Mouse (Mus musculus) kidney, adult 8-10 months (tissue): ENCODE data around the gene Lrg1.
A peak's percentile ranks its signal among the peaks of the same experiment; 100 is the strongest.

Experiments
- DNase-seq, 2 experiments: peaks; one replicate each; pipeline ENCODE4 v3.0.0; 2022

Gene Lrg1

DNA sequence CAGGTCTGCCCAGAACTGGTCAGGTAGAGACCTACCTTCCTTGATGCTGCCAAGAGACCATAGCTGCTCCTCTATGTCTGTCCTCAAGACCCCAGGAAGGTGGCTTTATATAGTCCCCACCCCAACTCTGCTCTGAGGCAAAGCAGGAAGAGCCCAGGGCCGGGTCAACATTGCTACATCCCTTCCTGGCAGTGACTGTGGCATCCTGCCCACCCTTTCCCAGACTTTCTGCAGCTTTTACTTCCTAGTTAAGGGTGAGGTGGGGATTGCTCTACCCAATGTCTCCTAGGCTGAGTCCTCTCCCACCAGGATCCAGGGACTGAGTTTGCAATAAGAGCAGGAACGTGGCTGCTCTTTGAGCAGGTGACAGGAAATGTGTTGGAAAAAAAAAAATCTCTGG, at the start of gene Lrg1:
Gene Lrg1 (minus strand): TSS at position 176 of the 400 bp plus-strand sequence.
- DNase-seq, result no peak

DNA sequence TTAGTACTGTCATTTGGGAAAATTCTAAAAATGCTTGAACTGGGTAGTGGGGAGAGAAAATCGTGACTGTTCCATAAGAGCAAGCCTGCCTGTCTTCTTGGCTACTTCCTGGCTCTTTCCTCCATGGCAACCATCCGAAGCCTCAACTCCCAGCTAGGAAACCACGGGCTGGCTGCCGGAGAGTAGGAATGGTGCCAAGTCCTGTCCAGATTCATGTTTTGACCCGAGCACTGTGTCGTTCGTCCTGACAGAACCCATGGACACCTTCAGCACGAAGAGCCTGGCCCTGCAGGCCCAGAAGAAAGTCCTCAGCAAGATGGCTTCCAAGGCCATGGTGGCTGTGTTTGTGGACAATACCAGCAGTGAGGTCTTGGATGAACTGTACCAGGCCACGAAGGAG, 49.7 kb upstream of the Lrg1 start:
- DNase-seq, result no peak

DNA sequence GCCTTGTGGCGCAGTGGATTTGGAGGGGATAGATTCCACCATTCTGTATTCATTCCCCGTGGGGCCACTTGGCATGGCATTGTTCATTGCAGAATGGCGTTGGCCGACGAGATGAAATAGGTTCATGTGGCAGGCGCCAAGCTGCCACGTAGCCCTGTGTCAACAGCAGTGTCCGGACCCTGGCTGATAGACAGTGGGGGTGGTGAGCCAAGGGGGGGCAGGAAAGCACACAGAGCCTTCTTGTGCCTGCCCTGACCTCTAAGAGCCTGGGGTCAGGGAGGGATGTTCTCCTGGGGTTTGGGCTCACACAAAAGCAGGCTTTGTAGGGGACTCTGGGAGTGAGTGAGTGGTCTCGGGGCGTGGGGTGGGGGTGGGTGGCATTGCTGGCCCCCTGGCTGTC, 48.8 kb upstream of the Lrg1 start:
- no peak for DNase-seq

DNA sequence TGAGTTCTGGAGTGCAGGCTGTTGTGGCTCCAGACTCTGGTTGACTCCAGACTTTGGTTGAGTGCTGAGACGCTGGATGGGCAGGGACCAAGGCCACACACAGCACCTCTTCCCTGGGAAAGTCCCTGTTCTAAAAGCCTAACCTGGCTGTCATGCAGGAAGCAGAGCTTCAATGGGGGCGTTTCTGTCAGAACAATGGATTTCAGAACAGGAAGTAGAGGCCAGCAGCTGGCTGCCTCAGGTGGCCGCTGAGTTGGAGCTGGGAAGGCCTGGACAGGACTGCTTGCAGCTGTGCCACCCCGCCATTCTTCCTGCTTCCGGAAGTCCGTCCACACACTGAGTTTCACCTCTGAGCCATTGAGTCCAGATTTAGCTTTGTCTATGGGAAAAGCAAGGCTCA, 48.0 kb upstream of the Lrg1 start:
- DNase-seq, result peak in 1 of 2 experiments; percentile 26

DNA sequence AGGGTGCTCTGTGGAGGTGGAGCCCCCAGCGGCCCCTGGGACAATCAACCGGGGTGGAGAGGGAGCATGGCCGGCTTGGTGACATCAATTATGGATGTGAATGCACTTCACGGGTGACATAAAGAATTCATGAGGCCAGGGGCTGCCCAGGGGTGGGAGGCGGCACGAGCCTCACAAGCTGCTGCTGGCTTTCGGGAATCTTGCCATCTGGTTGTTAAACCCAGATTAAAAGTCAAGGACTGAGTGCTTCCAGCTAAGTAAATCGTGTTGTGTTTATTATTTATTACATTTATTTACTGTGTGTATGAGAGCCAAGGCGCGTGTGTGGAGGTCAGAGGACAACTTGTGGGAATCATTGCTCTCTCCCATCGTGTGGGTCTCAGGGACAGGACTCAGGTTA, 43.9 kb upstream of the Lrg1 start:
- no peak for DNase-seq

DNA sequence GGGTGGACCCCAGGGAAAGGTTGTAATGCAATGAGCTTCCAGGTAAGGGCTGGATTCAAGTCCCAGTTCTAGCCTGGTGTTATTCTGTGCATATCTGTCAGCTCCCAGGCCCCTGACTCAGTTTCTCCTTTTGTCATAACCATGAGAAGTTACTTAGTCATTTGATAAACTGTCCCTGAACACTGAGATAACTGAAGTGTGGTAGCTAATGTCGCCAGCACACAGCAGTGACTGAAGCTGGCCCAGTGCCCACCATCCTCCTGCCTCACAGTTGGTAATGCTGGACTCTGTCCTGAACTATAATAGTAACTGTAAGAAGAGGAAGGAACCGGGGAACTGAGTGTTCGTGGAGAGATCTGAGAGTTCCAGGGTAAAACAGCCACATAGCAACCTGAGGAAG, 42.7 kb upstream of the Lrg1 start:
- DNase-seq, result no peak

DNA sequence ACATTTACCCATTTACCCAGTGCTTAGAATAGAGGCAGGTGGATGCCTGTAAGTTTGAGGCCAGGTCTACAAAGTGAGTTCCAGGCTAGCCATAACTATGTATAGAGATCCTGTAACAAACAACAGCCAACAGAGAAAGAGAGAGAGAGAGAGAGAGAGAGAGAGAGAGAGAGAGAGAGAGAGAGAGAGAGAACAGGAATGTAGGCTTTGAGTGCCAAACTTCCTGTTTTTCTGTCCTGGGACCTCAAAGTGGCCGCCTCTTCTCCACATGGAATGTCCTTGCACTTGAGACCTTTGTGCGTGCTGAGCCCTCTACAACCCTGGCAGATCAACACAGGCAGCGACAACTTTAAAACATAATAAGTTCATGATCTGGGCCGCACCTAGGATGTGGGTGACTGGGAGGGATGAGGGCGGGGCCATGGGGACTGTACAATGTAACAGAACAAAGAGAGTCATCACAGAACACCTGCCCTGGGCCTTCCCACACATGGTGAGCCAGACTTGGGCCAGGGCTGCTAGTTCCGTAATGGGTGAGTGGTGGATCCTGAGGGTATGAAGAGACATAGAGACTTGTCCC, 41.8 kb upstream of the Lrg1 start:
- DNase-seq, result no peak

DNA sequence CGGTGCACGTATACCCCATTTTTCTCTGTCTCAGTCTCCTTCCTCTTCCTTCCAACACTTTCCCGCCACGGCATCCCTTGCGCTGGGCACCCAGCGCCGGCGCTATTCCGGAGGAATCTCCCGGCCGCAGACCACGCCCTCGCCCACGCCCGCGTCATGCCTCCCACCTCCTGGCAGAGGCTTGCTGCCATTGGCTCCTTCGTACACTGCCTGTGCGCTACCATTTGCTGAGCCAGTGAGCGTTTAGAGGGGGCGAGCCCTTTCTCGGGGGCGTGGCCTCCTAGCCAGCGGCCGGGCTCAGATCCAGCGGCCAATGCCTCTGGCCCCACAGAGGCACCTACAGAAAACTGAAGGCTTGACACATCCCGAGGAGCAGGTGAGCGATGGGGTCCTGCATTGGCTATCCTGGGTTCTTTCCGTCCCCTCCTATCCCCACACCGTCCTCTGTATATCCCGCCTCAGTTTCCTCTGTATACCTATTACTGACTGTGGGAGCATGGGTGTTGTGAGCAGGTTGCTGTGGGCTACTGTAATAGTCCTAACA, 40.5 kb upstream of the Lrg1 start, which contains the start of gene Tnfaip8l1:
Gene Tnfaip8l1 (plus strand): TSS at position 247 of the 544 bp plus-strand sequence.
- peak; percentile 95 for DNase-seq

DNA sequence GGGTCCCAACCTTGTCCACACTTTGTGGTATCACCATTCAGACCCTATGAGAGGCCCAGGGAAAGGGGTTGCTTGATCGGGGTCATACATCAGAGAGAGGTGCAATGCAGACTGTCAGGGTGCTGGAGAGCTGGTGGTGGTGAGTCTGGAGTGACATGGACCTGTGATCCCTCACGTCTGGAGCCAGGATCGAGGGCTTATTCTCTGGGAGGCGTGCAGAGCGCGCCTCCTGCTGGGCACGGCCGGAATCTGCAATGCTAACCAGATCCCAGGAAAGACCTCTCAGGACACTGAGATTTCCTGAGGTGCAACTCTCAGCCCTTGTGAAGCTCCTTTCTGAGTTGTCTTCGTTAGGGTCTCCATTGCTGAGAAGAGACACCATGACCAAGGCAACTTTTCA, 37.9 kb upstream of the Lrg1 start:
- DNase-seq, result peak; percentile 49 to 76

DNA sequence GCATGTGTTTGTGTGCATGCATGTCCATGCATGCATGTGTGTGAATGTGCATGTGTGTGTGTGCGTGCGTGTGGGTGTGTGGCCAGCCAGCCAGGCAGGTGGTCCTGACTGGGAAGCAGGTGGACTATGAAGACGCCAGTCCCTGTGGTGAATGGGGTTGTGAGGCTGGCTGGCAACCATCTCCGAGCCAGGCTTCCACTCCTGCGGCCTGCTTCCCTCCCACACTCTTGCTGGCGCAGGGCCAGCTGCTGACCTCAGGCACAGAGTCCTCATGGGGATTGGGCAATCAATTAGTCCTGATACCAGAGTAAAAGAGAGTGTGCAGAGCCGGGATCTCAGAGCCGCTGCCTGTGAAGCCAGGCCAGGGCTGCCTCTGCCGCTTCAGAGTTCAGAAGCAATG, 31.8 kb upstream of the Lrg1 start:
- DNase-seq, result no peak

DNA sequence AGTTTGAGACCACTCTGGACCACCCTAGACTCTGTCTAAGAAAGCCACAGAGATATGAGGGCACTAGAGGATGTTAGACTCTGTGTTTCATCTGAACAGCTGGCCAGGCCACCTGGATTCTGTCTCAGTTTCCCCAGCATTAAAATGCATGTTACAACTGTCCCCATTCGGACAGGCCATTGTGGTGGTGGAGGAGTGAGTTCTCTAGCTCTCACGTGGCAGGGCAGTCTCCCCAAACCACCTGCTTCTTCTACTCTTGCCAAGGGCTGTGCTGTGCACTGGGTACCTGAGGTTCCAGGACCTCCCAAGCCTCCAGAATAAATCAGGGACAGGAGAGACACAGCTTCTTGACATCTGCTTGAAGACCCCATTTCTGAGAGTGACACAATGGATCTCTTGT, 28.1 kb upstream of the Lrg1 start:
- DNase-seq, result no peak

DNA sequence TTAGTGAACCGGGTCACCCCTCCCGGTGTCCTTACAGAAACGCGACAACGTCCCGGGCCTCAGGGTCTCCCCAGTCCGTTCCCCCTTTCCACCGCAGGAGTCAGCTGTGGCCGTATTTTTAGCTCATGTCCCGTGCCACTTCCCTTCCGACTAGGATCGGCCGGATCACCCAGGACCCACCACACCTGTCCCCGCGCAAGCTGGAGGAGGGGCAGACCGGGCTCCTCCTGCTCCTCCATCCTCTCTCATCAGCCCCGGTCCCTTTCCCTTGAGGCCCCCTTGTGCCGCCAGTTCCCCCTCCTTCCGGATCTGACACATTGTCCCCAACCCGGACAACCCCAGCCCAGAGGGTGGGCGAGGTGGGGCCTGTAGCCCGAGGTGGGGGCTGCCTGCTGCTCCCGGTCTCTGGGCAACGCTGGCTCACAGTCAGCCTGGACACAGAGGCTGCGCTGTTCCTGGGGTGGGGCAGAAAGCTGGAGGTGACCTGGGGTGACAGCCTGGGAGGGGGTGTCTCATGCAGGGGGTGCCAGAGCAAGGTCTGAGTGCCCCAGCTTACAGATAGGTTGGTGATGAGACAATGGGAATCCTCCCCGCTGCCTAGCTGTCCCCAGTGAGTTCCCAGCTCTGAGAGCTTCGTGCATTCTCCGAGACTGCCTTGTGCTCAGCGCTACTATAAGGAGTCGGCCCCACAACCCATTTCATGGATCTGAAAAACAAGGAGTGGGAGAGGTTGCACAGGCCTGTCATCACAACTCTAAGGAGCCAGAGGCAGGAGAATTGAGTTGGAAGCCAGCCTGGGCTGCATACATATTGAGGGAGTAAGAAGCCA, 27.2 kb upstream of the Lrg1 start:
- no peak for DNase-seq

DNA sequence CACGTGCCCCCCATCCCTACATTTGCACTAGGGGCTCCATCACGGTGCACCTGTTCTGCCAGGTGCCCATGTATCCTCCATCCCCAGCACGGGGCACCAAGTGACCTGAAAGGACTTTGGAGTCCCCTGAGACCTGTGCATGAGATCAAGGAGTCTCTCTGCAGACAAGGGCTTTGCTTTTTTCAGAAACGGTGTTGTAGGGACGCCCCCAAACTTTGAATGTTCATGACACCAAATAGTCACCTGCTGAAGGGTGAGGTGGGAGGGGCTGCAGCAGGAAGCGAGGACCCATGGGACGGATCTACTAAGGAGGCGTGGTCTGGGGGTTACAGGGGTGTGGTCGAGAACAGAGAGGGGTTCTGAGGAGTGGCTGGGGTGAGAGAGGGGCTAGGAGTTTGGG, 26.5 kb upstream of the Lrg1 start:
- no peak for DNase-seq

DNA sequence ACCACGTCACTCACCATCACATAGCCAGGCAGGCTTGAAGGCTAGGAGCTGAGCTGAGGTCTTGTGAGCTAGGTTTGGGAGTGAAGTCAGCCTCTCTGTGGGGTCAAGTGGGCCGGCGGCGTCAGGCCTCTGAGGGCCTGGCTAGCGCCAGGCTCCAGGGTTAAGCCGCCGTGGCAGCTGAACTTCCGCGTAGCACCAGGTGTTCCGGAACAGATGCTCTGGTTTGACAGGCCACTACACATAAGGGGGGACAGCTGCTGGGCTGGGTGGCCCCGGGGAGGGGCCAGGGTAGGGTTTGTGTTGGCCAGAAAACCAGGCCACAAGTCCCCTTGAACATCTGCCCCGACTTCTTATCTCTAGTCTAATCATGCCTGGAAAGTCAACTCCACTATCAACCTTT, 25.6 kb upstream of the Lrg1 start:
- DNase-seq, result no peak

DNA sequence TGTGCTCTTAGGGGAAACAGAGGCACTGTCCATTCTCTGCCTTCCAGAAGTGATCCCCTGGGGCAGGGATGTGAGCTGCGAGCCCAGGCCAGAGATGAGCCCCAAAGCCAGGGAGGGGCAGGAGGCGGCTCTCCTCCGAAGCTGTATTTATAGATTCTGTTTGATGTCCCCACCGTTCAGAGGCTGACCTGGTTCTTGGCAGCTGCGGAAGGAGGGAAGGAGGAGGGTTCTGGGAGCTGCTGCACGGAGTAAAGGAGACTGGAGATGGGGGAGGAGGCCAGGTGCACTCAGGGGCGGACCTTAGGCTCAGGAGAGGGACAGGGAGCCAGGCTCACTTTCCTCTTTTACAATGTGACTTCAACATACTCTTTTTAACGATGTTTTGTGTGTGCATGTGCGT, 24.3 kb upstream of the Lrg1 start:
- no peak for DNase-seq

DNA sequence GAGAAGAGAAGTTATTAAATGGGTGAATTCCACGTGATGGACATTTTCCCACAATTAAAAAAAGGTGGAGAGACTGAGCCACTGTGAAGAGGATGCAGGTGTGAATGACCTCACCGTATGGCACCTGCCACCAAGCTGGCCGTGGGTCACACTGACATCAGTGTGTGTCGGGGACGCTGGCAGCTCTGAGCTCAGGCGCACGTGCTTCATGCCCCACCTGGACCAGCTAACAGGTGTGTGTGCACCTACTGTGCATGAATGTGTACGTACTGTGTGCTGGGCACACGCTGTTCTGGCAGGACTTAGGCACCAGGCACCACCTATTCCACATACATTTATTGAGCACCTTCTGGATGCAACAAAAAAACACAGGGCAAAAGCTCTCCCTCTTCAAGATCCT, 22.7 kb upstream of the Lrg1 start:
- DNase-seq, result no peak

DNA sequence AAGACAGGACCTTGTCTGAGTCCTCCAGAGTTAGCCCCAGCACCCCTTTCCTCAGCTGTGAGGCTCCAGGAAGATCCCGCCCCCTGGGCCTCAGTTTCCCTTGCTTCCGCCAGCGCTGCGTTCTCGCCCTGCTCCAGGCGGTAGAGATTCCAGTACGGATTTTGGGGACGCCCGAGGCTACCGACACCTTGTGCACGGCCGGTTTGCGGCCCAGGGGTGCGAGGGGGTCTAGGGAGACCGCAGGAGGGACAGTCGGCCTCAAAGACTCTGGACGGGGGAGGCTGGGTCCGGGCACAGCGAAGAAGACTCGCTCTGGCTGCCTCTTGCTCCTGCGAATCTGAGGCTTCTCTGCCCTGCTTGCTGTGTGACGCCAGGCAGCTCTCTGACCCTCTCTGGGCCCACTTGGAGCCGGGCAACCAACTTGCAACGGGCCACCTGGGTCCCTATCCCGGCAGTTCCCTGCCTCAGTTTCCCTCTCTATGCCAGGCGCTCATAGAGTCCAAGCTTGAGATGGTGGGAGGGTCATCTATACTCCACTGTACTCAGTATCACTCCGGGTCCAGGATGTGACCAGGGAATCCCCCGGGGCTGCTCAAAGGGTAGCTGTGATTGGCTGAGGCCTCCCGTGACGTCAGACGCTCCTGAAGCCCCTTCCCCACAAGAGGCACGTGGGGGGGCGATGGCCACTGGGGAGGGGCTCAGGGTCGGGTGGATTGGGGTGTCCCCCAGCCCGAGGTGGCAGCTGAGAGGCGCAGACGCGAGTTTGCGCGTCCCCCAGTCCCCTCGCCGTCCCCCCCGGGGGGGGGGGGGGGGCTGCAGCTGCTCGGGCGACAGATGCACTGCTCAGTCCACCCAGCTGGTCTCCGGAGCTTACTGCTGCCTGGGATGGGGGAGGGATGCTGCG, 20.2 kb upstream of the Lrg1 start:
- DNase-seq, result no peak

DNA sequence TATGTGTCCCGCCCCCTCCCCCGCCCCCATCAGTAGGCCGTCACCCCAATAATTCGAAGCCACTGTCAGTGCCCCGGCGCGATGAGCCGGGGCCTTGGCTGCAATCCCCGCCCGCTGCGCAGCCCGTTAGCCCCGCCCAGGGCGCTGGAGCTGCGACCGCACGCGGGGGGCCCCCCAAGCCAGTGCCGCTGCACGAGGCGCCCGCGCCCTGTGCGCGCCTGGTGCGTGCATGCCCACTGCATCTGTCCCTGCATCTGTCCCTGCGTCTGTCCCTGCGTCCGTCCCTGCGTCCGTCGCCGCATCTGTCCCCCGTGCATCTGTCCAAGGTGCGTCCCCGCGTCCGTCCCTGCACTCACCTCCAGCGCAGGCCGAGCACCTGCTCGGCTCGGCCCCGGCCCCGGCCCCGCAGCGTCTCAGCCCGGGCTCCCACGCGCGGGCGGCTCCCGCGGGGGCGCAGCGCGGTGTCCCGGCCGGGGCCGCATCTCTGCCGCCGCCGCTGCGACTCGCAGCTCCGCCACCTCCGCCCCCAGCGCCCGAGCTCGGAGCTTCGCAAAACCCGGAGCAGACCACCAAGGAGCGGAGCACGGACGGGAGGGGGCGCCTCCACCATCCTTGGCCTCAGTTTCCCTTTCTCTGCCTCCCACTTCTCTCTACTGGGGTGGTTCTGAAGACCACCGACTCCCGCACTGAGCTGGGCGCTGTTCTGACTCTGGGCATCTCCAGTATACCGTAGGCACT, 18.2 kb upstream of the Lrg1 start, which contains the start of gene Sema6b:
Gene Sema6b (minus strand): TSS at position 486 of the 738 bp plus-strand sequence.
- DNase-seq, result no peak

DNA sequence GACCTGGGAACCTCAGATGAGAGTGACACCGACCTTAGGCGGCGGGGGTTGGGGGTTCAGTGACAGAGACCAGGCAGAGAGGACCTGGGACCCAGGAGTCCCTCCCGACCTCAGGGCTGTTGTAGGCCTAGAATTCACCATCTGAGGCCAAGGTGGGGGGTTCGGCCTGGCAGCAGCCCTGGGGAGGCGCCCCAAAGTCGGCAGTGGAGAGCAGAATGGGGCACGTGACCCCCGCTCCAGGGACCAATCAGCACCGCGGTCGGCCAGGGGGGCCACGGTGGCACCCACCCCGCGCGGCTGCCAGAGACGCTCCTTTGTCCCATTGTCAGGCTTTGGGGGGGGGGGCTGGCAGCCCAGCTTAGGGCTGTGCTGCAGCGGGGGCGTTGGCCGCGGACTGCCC, 17.6 kb upstream of the Lrg1 start:
- DNase-seq, result no peak

DNA sequence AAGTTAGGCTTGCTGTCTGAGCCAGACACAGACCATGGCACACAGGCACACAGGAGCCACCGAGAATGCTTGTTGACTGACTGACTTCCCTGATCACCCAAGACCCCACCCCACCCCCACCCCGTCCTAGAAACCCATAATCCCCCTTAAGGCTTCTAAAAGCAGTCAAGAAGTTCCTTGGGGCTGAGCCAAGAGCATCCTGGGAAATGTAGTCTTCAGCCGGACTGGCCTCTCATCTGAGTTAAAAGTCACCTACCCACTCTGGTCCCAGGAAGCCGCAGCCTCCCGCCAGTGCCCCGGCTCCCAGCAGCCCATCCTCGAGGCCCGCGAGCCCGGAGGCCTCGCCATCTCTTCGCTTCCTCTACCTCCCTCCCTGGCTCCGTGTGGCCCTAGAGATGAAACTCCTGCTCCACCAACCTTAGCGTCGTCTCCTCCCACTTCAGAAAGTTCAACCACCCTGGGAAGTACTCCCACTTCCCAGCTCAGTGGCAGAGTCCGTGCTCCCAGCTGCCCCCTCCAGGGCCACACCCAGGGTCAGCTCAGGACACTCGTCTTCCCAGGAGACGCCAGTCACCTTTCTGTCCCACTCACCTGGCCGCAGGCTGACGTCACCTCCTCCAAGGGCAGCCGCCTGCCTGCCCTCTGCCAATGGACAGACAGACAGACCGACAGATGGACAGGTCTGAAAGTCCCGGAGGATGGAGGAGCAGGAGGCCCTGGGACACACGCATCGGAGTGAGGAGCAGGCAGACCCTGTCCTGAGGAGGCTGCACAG, 16.2 kb upstream of the Lrg1 start:
- no peak for DNase-seq

DNA sequence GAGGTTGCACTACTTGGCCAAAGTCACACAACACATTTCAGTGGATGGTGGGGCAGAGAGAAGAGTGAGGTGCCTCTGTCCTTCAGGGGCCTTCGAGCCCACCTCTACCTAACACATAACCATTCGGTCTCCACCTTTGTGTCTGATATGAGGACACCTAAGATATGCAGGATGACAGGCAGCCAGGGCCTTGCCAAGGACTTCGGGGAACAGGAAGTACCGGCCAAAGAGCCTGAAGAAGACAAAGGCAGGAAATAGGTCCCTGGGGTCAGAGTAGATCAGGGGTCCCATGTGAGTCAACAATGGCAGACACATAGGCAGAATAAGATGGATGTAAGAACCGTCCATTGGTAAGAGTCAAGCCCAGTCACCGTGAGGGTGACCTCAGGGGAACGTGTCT, 14.8 kb upstream of the Lrg1 start:
- DNase-seq, result no peak
